Mouse (Mus musculus): ENCODE results near the gene Nhp2. TPM values are rescaled to one million over a fixed set of nuclear protein-coding genes. Genes with fewer than 3 reads are reported as not detected.

The Nhp2 gene
- polyA plus RNA-seq, 2 experiments: 78.3 to 136 TPM

DNA sequence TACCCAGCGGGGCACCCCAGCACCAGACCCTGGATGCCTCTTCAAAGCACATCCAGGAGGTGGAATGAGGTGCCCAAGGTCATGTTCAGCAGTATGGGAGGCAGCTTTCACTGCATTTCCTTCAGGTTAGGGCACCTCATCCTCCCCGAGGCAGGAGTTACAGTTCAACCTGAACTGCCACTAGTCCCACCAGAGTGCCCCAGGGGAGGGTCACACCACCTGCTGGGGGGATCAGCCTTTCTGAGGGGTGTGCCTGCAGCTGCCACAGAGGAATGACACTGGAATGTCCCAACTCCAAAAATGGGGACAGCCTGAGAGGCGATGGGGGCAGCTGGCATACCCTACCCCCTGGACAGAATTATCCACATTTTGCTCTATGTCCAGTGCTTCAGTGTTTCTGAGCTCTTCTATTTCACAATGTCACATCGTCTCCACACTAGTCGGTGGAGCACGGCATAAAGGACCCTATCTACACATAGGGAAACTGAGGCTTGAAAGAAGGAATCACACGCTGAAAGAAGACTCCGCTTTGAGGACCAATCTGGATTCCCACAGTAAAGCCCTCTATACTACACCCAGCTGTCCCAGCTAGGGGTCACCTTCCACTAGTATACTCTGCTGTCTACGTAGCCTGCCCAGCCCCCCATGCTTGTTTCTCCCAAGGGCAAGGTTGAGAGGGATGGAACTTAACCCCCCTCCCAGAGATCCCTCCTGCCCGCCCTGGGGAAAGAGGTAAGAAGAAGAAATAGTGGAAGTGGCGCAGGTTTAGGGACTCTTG lies 29.8 kb downstream of the Nhp2 start:
- DNase-seq (ENCODE audit: low read depth in 3 of 3, low spot score in 3 of 3) (no peak), ATAC-seq (ENCODE audit: insufficient read depth) (no peak)
- Histone ChIP-seq H3K4me2 (ENCODE audit: low read depth) (peak overlapping the region; percentile 69), H3K27me3 (ENCODE audit: control insufficient read depth, insufficient read depth, low read length) (peaks cover 26% of the 10 kb centered on the region), H3K4me3 (ENCODE audit: insufficient read depth in 1 of 2, low read depth in 2 of 2, low read length in 2 of 2) (peak overlapping the region; percentile 54 to 58; a peak in 3 of 4 replicates), H3K27ac (no peak overlapping the region), H3K9ac (replicated peaks) (no peak overlapping the region; the same call in 1 of the 2 replicates), H3K9me3 (ENCODE audit: control insufficient read depth, low read length) (no peaks in the 10 kb centered on the region), H3K4me1 (replicated peaks; ENCODE audit: control insufficient read depth in 2 of 2, insufficient read depth in 2 of 2, low read length in 1 of 2) (0 out of 4 replicates have a peak, but pooled peaks cover 0 to 2% of the 10 kb centered on the region in 2 experiments), H3K36me3 (replicated peaks; ENCODE audit: control insufficient read depth, insufficient read depth, low read depth) (no peaks in the 10 kb centered on the region)
- WGBS (ENCODE audit: insufficient replicate concordance): 28% methylated on average over 11 of the region's 11 CpGs
- no peak for TF ChIP-seq CTCF (IDR thresholded peaks at IDR 0.05; ENCODE audit: low read depth)
- TF ChIP-seq EP300 (IDR thresholded peaks at IDR 0.05; ENCODE audit: low read depth): no peak

DNA sequence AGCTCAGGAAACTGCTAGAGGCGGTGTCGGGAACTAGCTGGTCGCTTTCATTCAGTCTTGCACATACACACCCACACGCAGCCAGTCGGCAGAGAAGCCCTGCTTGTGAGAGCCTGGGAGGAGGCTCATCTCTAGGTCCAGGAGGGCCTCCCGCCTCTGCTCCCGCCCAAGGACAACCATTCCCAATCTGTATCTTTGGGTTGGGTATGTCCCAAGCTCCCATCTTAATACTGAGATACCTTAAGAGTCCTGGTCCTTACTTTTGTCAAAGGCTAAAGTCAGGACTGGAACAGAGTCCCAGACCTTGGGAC lies 30.3 kb downstream of the Nhp2 start:
- 2% methylated on average over 7 of the region's 7 CpGs for WGBS (ENCODE audit: insufficient replicate concordance)
- H3K27me3 ChIP-seq (ENCODE audit: control insufficient read depth, insufficient read depth, low read length): peaks cover 26% of the 10 kb centered on the region

DNA sequence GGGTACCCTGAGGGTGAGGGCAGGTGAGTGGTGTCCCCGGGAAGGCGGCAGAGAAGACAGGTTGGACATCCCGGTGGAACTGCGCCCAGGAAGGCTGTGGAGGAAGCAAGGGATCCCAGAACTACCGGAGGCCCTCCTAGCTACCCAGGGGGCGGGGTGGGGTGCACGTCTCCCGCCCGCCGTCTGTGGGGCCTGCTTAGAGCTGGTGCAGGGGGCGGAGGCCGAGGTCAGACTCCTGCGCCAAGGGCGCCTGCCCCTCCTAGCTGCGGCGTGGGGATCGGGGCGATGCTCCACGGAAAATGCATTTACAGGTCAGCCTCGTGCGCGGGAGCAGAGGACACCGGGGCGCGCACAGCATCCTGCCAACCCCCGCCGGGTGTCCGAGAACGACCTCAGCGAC lies 30.7 kb downstream of the Nhp2 start:
- DNase-seq (ENCODE audit: low read depth in 3 of 3, low spot score in 3 of 3) (no peak), ATAC-seq (ENCODE audit: insufficient read depth) (no peak)
- H3K4me1 ChIP-seq (replicated peaks; ENCODE audit: control insufficient read depth in 2 of 2, insufficient read depth in 2 of 2, low read length in 1 of 2): 0 out of 4 replicates have a peak, but pooled peaks cover 0 to 2% of the 10 kb centered on the region in 2 experiments
- 0 out of 2 replicates have a peak overlapping the region, but pooled peaks have one; percentile 15 for H3K9ac ChIP-seq (replicated peaks)
- H3K27ac ChIP-seq: no peak overlapping the region
- TF ChIP-seq EP300 (IDR thresholded peaks at IDR 0.05; ENCODE audit: low read depth) (no peak), CTCF (IDR thresholded peaks at IDR 0.05; ENCODE audit: low read depth) (no peak)
- WGBS (ENCODE audit: insufficient replicate concordance): under 1% methylated on average over 30 of the region's 30 CpGs
- H3K9me3 ChIP-seq (ENCODE audit: control insufficient read depth, low read length): no peaks in the 10 kb centered on the region
- peaks cover 26% of the 10 kb centered on the region for H3K27me3 ChIP-seq (ENCODE audit: control insufficient read depth, insufficient read depth, low read length)
- H3K4me2 ChIP-seq (ENCODE audit: low read depth): peak overlapping the region; percentile 69
- no peaks in the 10 kb centered on the region for H3K36me3 ChIP-seq (replicated peaks; ENCODE audit: control insufficient read depth, insufficient read depth, low read depth)
- peak overlapping the region; percentile 54 to 58 for H3K4me3 ChIP-seq (ENCODE audit: insufficient read depth in 1 of 2, low read depth in 2 of 2, low read length in 2 of 2)

More for the DNA sequence above, 30.3 kb downstream of the Nhp2 start:
- Histone ChIP-seq H3K36me3 (replicated peaks; ENCODE audit: control insufficient read depth, insufficient read depth, low read depth) (no peaks in the 10 kb centered on the region), H3K9me3 (ENCODE audit: control insufficient read depth, low read length) (no peaks in the 10 kb centered on the region), H3K27ac (no peak overlapping the region), H3K4me2 (ENCODE audit: low read depth) (peak overlapping the region; percentile 69), H3K9ac (replicated peaks) (no peak overlapping the region; the same call in 1 of the 2 replicates), H3K4me3 (ENCODE audit: insufficient read depth in 1 of 2, low read depth in 2 of 2, low read length in 2 of 2) (peak overlapping the region; percentile 54 to 58), H3K4me1 (replicated peaks; ENCODE audit: control insufficient read depth in 2 of 2, insufficient read depth in 2 of 2, low read length in 1 of 2) (0 out of 4 replicates have a peak, but pooled peaks cover 0 to 2% of the 10 kb centered on the region in 2 experiments)
- ATAC-seq (ENCODE audit: insufficient read depth): no peak
- DNase-seq (ENCODE audit: low read depth in 3 of 3, low spot score in 3 of 3): no peak
- TF ChIP-seq EP300 (IDR thresholded peaks at IDR 0.05; ENCODE audit: low read depth): no peak
- no peak for TF ChIP-seq CTCF (IDR thresholded peaks at IDR 0.05; ENCODE audit: low read depth)

DNA sequence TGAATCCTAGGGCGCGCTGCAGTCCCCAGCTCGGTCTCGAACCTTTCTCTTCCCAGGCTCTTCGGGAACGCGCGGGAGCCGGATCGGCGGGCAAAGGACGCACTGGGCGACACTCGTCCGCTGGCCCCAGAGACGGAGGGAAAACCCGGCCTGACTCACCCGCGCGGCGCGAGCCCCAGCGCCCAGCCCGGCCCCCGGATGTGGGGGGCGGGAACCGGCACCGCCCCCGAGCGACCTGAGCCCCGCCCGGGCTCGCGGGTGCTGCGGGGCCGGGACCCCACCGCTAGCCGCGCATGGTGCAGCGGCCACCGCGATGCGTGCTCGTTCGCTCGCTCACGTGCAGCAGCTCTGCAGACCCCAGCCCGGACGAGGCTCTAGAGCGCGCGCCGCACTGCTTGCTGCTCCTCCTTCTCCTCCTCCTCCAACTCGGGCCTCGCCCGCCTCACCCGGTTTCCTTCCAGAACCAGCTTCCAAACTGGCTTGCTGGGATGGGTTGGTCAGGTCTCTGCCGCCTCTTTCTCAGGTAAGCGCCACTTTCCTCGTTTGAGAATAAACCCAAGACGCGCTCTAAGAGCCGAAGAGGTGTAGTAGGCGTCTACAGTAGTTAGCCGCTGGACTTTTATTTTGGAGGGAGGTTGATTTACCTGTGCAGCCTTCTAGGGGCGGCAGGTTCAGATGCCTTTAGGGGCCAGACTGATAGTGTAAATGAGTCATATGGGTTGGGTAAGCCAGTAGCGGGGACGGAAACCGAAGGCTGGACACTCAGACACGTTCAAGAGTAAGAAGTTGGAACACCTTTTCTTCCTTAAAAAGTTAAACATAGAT lies 31.4 kb downstream of the Nhp2 start, which contains the start of the genes N4bp3 and D930048N14Rik:
TSS of gene N4bp3 (minus strand) at position 152 of the 825 bp plus-strand sequence.
TSS of gene D930048N14Rik (plus strand) at position 264 of the 825 bp plus-strand sequence.
- no peaks in the 10 kb centered on the region for H3K36me3 ChIP-seq (replicated peaks; ENCODE audit: control insufficient read depth, insufficient read depth, low read depth)
- H3K9ac ChIP-seq (replicated peaks): peak within 1 kb of the TSS; percentile 15; the same call in 1 of the 2 replicates
- no peak for DNase-seq (ENCODE audit: low read depth in 3 of 3, low spot score in 3 of 3)
- WGBS (ENCODE audit: insufficient replicate concordance): under 1% methylated on average over 60 of the region's 70 CpGs
- peak within 1 kb of the TSS; percentile 69 for H3K4me2 ChIP-seq (ENCODE audit: low read depth)
- 0 out of 4 replicates have a peak, but pooled peaks cover 0 to 2% of the 10 kb centered on the region in 2 experiments for H3K4me1 ChIP-seq (replicated peaks; ENCODE audit: control insufficient read depth in 2 of 2, insufficient read depth in 2 of 2, low read length in 1 of 2)
- no peak within 1 kb of the TSS for H3K27ac ChIP-seq
- H3K27me3 ChIP-seq (ENCODE audit: control insufficient read depth, insufficient read depth, low read length): peaks cover 26% of the 10 kb centered on the region
- no peaks in the 10 kb centered on the region for H3K9me3 ChIP-seq (ENCODE audit: control insufficient read depth, low read length)
- no peak for TF ChIP-seq EP300 (IDR thresholded peaks at IDR 0.05; ENCODE audit: low read depth)
- TF ChIP-seq CTCF (IDR thresholded peaks at IDR 0.05; ENCODE audit: low read depth): no peak
- peak; percentile 68 for ATAC-seq (ENCODE audit: insufficient read depth)
- peak within 1 kb of the TSS; percentile 54 to 58 for H3K4me3 ChIP-seq (ENCODE audit: insufficient read depth in 1 of 2, low read depth in 2 of 2, low read length in 2 of 2)

Measured in liver, embryonic 14.5 days (tissue).